Comparison of ENCODE assay signal across 12 mouse cellular contexts in genomic region chr12:36032419-36032818, GRCm38 (mm10). TPM values are rescaled to one million over a fixed set of nuclear protein-coding genes. Genes with fewer than 3 reads are reported as not detected.
A peak's percentile ranks its signal among the peaks of the same experiment; 100 is the strongest.
DNase-seq lines count a peak whose midpoint lies in the region; ATAC-seq lines count a peak whose summit lies in the region.
"Had no signal": no experiment of that assay in that cellular context is flagged by ENCODE, and none has a peak within 500 bp of the region (broad histone marks: within the 10 kb centered on the region; RNA-seq: fewer than 3 reads in every experiment).

No protein-coding gene starts in this region.

- no peaks in the 10 kb centered on the region for H3K27me3 ChIP-seq in hindbrain, embryonic 14.5 days (ENCODE audit: control insufficient read depth, insufficient read depth, low read length)
- no peaks in the 10 kb centered on the region for H3K27me3 ChIP-seq in hindbrain, embryonic 12.5 days
- H3K27me3 ChIP-seq in megakaryocyte, embryonic 14.5 days (replicated peaks): no peaks in the 10 kb centered on the region
- H3K27me3 ChIP-seq in heart, embryonic 11.5 days (ENCODE audit: control insufficient read depth, insufficient read depth, low read length): no peaks in the 10 kb centered on the region
- H3K27me3 ChIP-seq in forebrain, embryonic 15.5 days: no peaks in the 10 kb centered on the region

- peaks cover 4% of the 10 kb centered on the region for H3K4me1 ChIP-seq in hindbrain, embryonic 14.5 days (replicated peaks; ENCODE audit: control insufficient read depth, insufficient read depth, low read length)
- H3K4me1 ChIP-seq in hindbrain, embryonic 12.5 days: no peaks in the 10 kb centered on the region
- peaks cover 71% of the 10 kb centered on the region for H3K4me1 ChIP-seq in megakaryocyte, embryonic 14.5 days
- H3K4me1 ChIP-seq in heart, embryonic 11.5 days (ENCODE audit: control insufficient read depth, insufficient read depth, low read length): 0 out of 2 replicates have a peak, but pooled peaks cover 3% of the 10 kb centered on the region
- peaks cover 3% of the 10 kb centered on the region; the same call in 1 of the 2 replicates for H3K4me1 ChIP-seq in forebrain, embryonic 15.5 days

- no peak overlapping the region for H3K4me3 ChIP-seq in hindbrain, embryonic 14.5 days (replicated peaks; ENCODE audit: low read length)
- H3K4me3 ChIP-seq in hindbrain, embryonic 12.5 days: no peak overlapping the region
- peak overlapping the region; percentile 70 for H3K4me3 ChIP-seq in megakaryocyte, embryonic 14.5 days (replicated peaks)
- no peak overlapping the region for H3K4me3 ChIP-seq in heart, embryonic 11.5 days (ENCODE audit: low read depth, low read length)
- no peak overlapping the region for H3K4me3 ChIP-seq in forebrain, embryonic 15.5 days

- ATAC-seq in hindbrain, embryonic 14.5 days (ENCODE audit: low FRiP score): no peak
- no peak for ATAC-seq in hindbrain, embryonic 12.5 days (ENCODE audit: low FRiP score)
- ATAC-seq in megakaryocyte, adult 5-6 weeks (ENCODE audit: poor library complexity, severe bottlenecking): no peak
- ATAC-seq in heart, embryonic 11.5 days (replicated peaks; ENCODE audit: insufficient number of reproducible peaks, low FRiP score, low TSS enrichment): no peak
- 0 out of 2 replicates have a peak, but pooled peaks have one; percentile 13 for ATAC-seq in megakaryocyte progenitor cell, adult 5-6 weeks (replicated peaks; ENCODE audit: poor library complexity)
- ATAC-seq in forebrain, embryonic 15.5 days (replicated peaks): no peak

- H3K9ac ChIP-seq in hindbrain, embryonic 14.5 days: no peak overlapping the region
- H3K9ac ChIP-seq in hindbrain, embryonic 12.5 days: no peak overlapping the region
- H3K9ac ChIP-seq in heart, embryonic 11.5 days (ENCODE audit: low read depth, low read length): no peak overlapping the region
- H3K9ac ChIP-seq in forebrain, embryonic 15.5 days (replicated peaks): no peak overlapping the region
- H3K9ac ChIP-seq: liver, embryonic 14.5 days had no signal

- no peak overlapping the region for H3K4me2 ChIP-seq in hindbrain, embryonic 14.5 days (replicated peaks)
- H3K4me2 ChIP-seq in hindbrain, embryonic 12.5 days (replicated peaks): no peak overlapping the region
- no peak overlapping the region for H3K4me2 ChIP-seq in heart, embryonic 11.5 days
- no peak overlapping the region for H3K4me2 ChIP-seq in forebrain, embryonic 15.5 days (replicated peaks)

- WGBS in hindbrain, embryonic 14.5 days: 72% methylated on average over 4 of the region's 4 CpGs
- 81% methylated on average over 4 of the region's 4 CpGs for WGBS in hindbrain, embryonic 12.5 days
- WGBS in heart, embryonic 11.5 days (ENCODE audit: insufficient replicate concordance): 60% methylated on average over 4 of the region's 4 CpGs
- 76% methylated on average over 4 of the region's 4 CpGs for WGBS in forebrain, embryonic 15.5 days

- DNase-seq in hindbrain, embryonic 14.5 days (ENCODE audit: low spot score): no peak
- DNase-seq: cerebellum, postnatal 14 days; retina, postnatal 1 day had no signal

- no peaks in the 10 kb centered on the region for H3K36me3 ChIP-seq in hindbrain, embryonic 14.5 days (replicated peaks; ENCODE audit: control insufficient read depth, insufficient read depth)
- H3K36me3 ChIP-seq in hindbrain, embryonic 12.5 days: peaks cover 8% of the 10 kb centered on the region; the same call in 1 of the 2 replicates
- peaks cover 27% of the 10 kb centered on the region for H3K36me3 ChIP-seq in megakaryocyte, embryonic 14.5 days (replicated peaks; ENCODE audit: low read length)
- H3K36me3 ChIP-seq in heart, embryonic 11.5 days (ENCODE audit: control insufficient read depth, insufficient read depth, low read length): no peaks in the 10 kb centered on the region
- H3K36me3 ChIP-seq in forebrain, embryonic 15.5 days: peaks cover 7% of the 10 kb centered on the region; the same call in 1 of the 2 replicates

- 0 out of 2 replicates have a peak, but pooled peaks cover 5% of the 10 kb centered on the region for H3K9me3 ChIP-seq in hindbrain, embryonic 14.5 days (ENCODE audit: control insufficient read depth, low read length)
- H3K9me3 ChIP-seq in hindbrain, embryonic 12.5 days (replicated peaks): peaks cover 14% of the 10 kb centered on the region; the same call in 1 of the 2 replicates
- H3K9me3 ChIP-seq in megakaryocyte, embryonic 14.5 days: no peaks in the 10 kb centered on the region; the same call in 1 of the 2 replicates
- H3K9me3 ChIP-seq in heart, embryonic 11.5 days (replicated peaks; ENCODE audit: control insufficient read depth, low read length): no peaks in the 10 kb centered on the region
- H3K9me3 ChIP-seq in forebrain, embryonic 15.5 days: no peaks in the 10 kb centered on the region

- H3K27ac ChIP-seq in hindbrain, embryonic 14.5 days: peak overlapping the region; percentile 51; the same call in 1 of the 2 replicates
- H3K27ac ChIP-seq in hindbrain, embryonic 12.5 days: no peak overlapping the region
- H3K27ac ChIP-seq in heart, embryonic 11.5 days (ENCODE audit: low read depth, low read length): peak overlapping the region; percentile 29; the same call in 1 of the 2 replicates
- no peak overlapping the region for H3K27ac ChIP-seq in forebrain, embryonic 15.5 days (replicated peaks)
- H3K27ac ChIP-seq: liver, embryonic 14.5 days had no signal

RNA-seq across cellular contexts. Expression of gene Tspan13, which starts 9.9 kb away (rescaled TPM):
- 348 and 382 TPM in 2 replicates for polyA plus RNA-seq in hindbrain, embryonic 14.5 days (2014; fragmentation: Nextera tagmentation; extraction: Ambion mirVana)
- 257 TPM in 2 replicates for polyA plus RNA-seq in hindbrain, embryonic 12.5 days (2016; fragmentation: Nextera tagmentation; extraction: Ambion mirVana)
- polyA plus RNA-seq in megakaryocyte, embryonic 14.5 days (2012; ENCODE audit: insufficient read depth, low replicate concordance): 56.8 and 390 TPM in 2 replicates
- total RNA-seq in megakaryocyte, adult 5-6 weeks (2015): 28.8 and 30.4 TPM in 2 replicates
- 20.3 and 21.4 TPM in 2 replicates for total RNA-seq in megakaryocyte, adult 5-6 weeks (2017)
- polyA plus RNA-seq in heart, embryonic 11.5 days (2014; fragmentation: Nextera tagmentation; extraction: Ambion mirVana): 73.9 and 77.2 TPM in 2 replicates
- 32.4 and 48.3 TPM in 2 replicates for total RNA-seq in megakaryocyte progenitor cell, adult 5-6 weeks (2015)
- 17.9 and 23.7 TPM in 2 replicates for total RNA-seq in megakaryocyte progenitor cell, adult 5-6 weeks (2017)
- polyA plus RNA-seq in forebrain, embryonic 15.5 days (2015; fragmentation: Nextera tagmentation; extraction: Ambion mirVana): 308 and 312 TPM in 2 replicates

RNA-seq across cellular contexts. Expression of gene Agr2, which starts 39.7 kb away (rescaled TPM):
- not detected in 2 replicates for polyA plus RNA-seq in hindbrain, embryonic 14.5 days (2014; fragmentation: Nextera tagmentation; extraction: Ambion mirVana)
- 0.28 and 0.42 TPM in 2 replicates for polyA plus RNA-seq in hindbrain, embryonic 12.5 days (2016; fragmentation: Nextera tagmentation; extraction: Ambion mirVana)
- not detected in 2 replicates for polyA plus RNA-seq in megakaryocyte, embryonic 14.5 days (2012; ENCODE audit: insufficient read depth, low replicate concordance)
- total RNA-seq in megakaryocyte, adult 5-6 weeks (2015): not detected in 2 replicates
- total RNA-seq in megakaryocyte, adult 5-6 weeks (2017): not detected in 2 replicates
- polyA plus RNA-seq in heart, embryonic 11.5 days (2014; fragmentation: Nextera tagmentation; extraction: Ambion mirVana): 0.66 TPM in 1 of 2 replicates, not detected in the other
- total RNA-seq in megakaryocyte progenitor cell, adult 5-6 weeks (2015): not detected in 2 replicates
- not detected in 2 replicates for total RNA-seq in megakaryocyte progenitor cell, adult 5-6 weeks (2017)
- polyA plus RNA-seq in forebrain, embryonic 15.5 days (2015; fragmentation: Nextera tagmentation; extraction: Ambion mirVana): not detected in 2 replicates
- total RNA-seq: gastrocnemius, adult 18-20 months had no signal
- polyA plus RNA-seq: brain, embryonic 14.5 days had no signal

Comparison
In these comparisons a context has a peak if more than half of its experiments do, and no peak if none do; other contexts are left out.
1. H3K27ac ChIP-seq: peak in hindbrain, embryonic 14.5 days (single experiment) and heart, embryonic 11.5 days (single experiment); none in hindbrain, embryonic 12.5 days (single experiment) and forebrain, embryonic 15.5 days (single experiment).